Mouse (Mus musculus) urinary bladder, postnatal 4 days (tissue): ENCODE data around the gene Ldhal6b.
A peak's percentile ranks its signal among the peaks of the same experiment; 100 is the strongest.

ENCODE experiments used
- DNase-seq, 2 experiments: peaks; one replicate each; pipeline ENCODE4 v3.0.0; 2021 to 2022; ENCODE audit warnings: low spot score in 2 of 2

Gene Ldhal6b

GRCm38 (mm10) chr17:5410336-5410735 is 8.2 kb downstream of the Ldhal6b start:
- DNase-seq: no peak

- no peak for DNase-seq
These were observed 11.5 kb downstream of the Ldhal6b start for GRCm38 (mm10) chr17:5407030-5407429.

GRCm38 (mm10) chr17:5406566-5406965 is 12.0 kb downstream of the Ldhal6b start:
- DNase-seq: no peak

GRCm38 (mm10) chr17:5403885-5404284 is 14.7 kb downstream of the Ldhal6b start:
- no peak for DNase-seq

GRCm38 (mm10) chr17:5402624-5403023 is 15.9 kb downstream of the Ldhal6b start:
- peak; percentile 68 to 83 for DNase-seq

GRCm38 (mm10) chr17:5402069-5402468 is 16.5 kb downstream of the Ldhal6b start:
- DNase-seq: peak; percentile 51 to 84

- DNase-seq: no peak
These were observed 17.3 kb downstream of the Ldhal6b start for GRCm38 (mm10) chr17:5401288-5401687.

GRCm38 (mm10) chr17:5400435-5401090 is 18.0 kb downstream of the Ldhal6b start:
- DNase-seq: no peak

- DNase-seq: peak; percentile 77 to 88
These were observed 21.2 kb downstream of the Ldhal6b start for GRCm38 (mm10) chr17:5397148-5398007.

- DNase-seq: no peak
These were observed 22.4 kb downstream of the Ldhal6b start for GRCm38 (mm10) chr17:5396213-5396612.

- DNase-seq: no peak
These were observed 22.9 kb downstream of the Ldhal6b start for GRCm38 (mm10) chr17:5395454-5396205.

- DNase-seq: no peak
These were observed 27.9 kb downstream of the Ldhal6b start for GRCm38 (mm10) chr17:5390682-5391081.

GRCm38 (mm10) chr17:5388351-5388750 is 30.2 kb downstream of the Ldhal6b start:
- DNase-seq: no peak

GRCm38 (mm10) chr17:5386885-5387545 is 31.6 kb downstream of the Ldhal6b start:
- no peak for DNase-seq

GRCm38 (mm10) chr17:5385694-5386093 is 32.9 kb downstream of the Ldhal6b start:
- no peak for DNase-seq

- no peak for DNase-seq
These were observed 40.6 kb downstream of the Ldhal6b start for GRCm38 (mm10) chr17:5377930-5378310.

GRCm38 (mm10) chr17:5377151-5377929 is 41.2 kb downstream of the Ldhal6b start:
- no peak for DNase-seq

GRCm38 (mm10) chr17:5372951-5373350 is 45.6 kb downstream of the Ldhal6b start:
- no peak for DNase-seq

GRCm38 (mm10) chr17:5371521-5371920 is 47.0 kb downstream of the Ldhal6b start:
- no peak for DNase-seq

GRCm38 (mm10) chr17:5371032-5371431 is 47.5 kb downstream of the Ldhal6b start:
- DNase-seq: no peak
